Mouse (Mus musculus) limb, embryonic 13.5 days (tissue): ENCODE measurements around the gene Irf9. TPM values are rescaled to one million over a fixed set of nuclear protein-coding genes. Genes with fewer than 3 reads are reported as not detected.
A peak's percentile ranks its signal among the peaks of the same experiment; 100 is the strongest.

ENCODE experiments used
- ATAC-seq: fragments of 200-750 bp; cut with Nextera tagmentation; 2 replicates; pipeline ENCODE4 v1.8.0; 2017; ENCODE audit warnings: low read depth, moderate number of reproducible peaks, moderate TSS enrichment; ENCODE audit not compliant: low FRiP score
- H3K27ac ChIP-seq: fragments of 300-500 bp; sonication (generic); 2 replicates; pipeline ENCODE4 v1.5.1; 2015; ENCODE audit warnings: inconsistent platforms, mild to moderate bottlenecking, moderate library complexity
- H3K27me3 ChIP-seq: fragments of 300-500 bp; sonication (generic); 2 replicates; pipeline ENCODE4 v1.6.1; 2015; ENCODE audit warnings: mild to moderate bottlenecking, inconsistent platforms
- H3K36me3 ChIP-seq: fragments of 300-500 bp; sonication (generic); 2 replicates; pipeline ENCODE4 v1.6.1; 2015; ENCODE audit warnings: inconsistent platforms, mild to moderate bottlenecking, moderate library complexity
- H3K4me1 ChIP-seq: fragments of 300-500 bp; sonication (generic); 2 replicates; pipeline ENCODE4 v1.6.1; 2015; ENCODE audit warnings: inconsistent platforms
- H3K4me2 ChIP-seq: fragments of 300-500 bp; sonication (generic); replicated peaks from 2 replicates; pipeline ENCODE4 v1.6.1; 2015; ENCODE audit warnings: inconsistent platforms, mild to moderate bottlenecking, moderate library complexity
- H3K4me3 ChIP-seq: fragments of 300-500 bp; sonication (generic); 2 replicates; pipeline ENCODE4 v1.5.1; 2015; ENCODE audit warnings: moderate library complexity, mild to moderate bottlenecking, inconsistent platforms
- H3K9ac ChIP-seq: fragments of 300-500 bp; sonication (generic); 2 replicates; pipeline ENCODE4 v1.6.1; 2015; ENCODE audit warnings: mild to moderate bottlenecking, inconsistent platforms
- H3K9me3 ChIP-seq: fragments of 300-500 bp; sonication (generic); 2 replicates; pipeline ENCODE4 v1.6.1; 2016; ENCODE audit warnings: inconsistent platforms
- WGBS: fragments of 180-500 bp; shearing (Covaris S2); methylation state at CpG from one replicate; pipeline ENCODE4 v1.1.7; 2015; 5-methylcytosine and 5-hydroxymethylcytosine counted together
- polyA plus RNA-seq: library from polyadenylated mRNA; unstranded; fragments of >200 nt; fragmentation: Nextera tagmentation; extraction: Ambion mirVana; gene quantifications from 2 replicates; pipeline ENCODE4 v1.2.1, GENCODE M21; 2015

The Irf9 gene
- polyA plus RNA-seq: 11.2 and 11.4 TPM in 2 replicates

GRCm38 (mm10) chr14:55603271-55603632 lies at the start of gene Irf9:
Irf9 (plus strand) TSS chr14:55603571.
- Histone ChIP-seq H3K4me2 (peak within 1 kb of the TSS; percentile 64), H3K4me3 (peak within 1 kb of the TSS; percentile 41), H3K9ac (peak within 1 kb of the TSS; percentile 65), H3K4me1 (peaks cover 17% of the 10 kb centered on the region), H3K36me3 (peaks cover 80% of the 10 kb centered on the region), H3K9me3 (no peaks in the 10 kb centered on the region), H3K27me3 (no peaks in the 10 kb centered on the region), H3K27ac (peak within 1 kb of the TSS; percentile 72)
- WGBS: 81% methylated on average over 7 of the region's 7 CpGs
- ATAC-seq: no peak

- Histone ChIP-seq H3K27ac (no peak overlapping the region), H3K4me3 (no peak overlapping the region), H3K4me2 (no peak overlapping the region), H3K9me3 (no peaks in the 10 kb centered on the region), H3K4me1 (0 out of 2 replicates have a peak, but pooled peaks cover 5% of the 10 kb centered on the region), H3K27me3 (no peaks in the 10 kb centered on the region), H3K36me3 (peaks cover 2% of the 10 kb centered on the region), H3K9ac (no peak overlapping the region)
- no peak for ATAC-seq
These were observed 48.7 kb upstream of the Irf9 start for GRCm38 (mm10) chr14:55554635-55555034.

GRCm38 (mm10) chr14:55555788-55556187 lies 47.6 kb upstream of the Irf9 start:
- ATAC-seq: no peak
- Histone ChIP-seq H3K4me1 (0 out of 2 replicates have a peak, but pooled peaks cover 5% of the 10 kb centered on the region), H3K27ac (no peak overlapping the region), H3K9ac (no peak overlapping the region), H3K4me3 (no peak overlapping the region), H3K9me3 (no peaks in the 10 kb centered on the region), H3K27me3 (no peaks in the 10 kb centered on the region), H3K4me2 (no peak overlapping the region), H3K36me3 (no peaks in the 10 kb centered on the region)
- 77% methylated on average over 3 of the region's 3 CpGs for WGBS

GRCm38 (mm10) chr14:55557003-55557402 lies 46.4 kb upstream of the Irf9 start:
- H3K9ac ChIP-seq: no peak overlapping the region
- no peaks in the 10 kb centered on the region for H3K9me3 ChIP-seq
- peaks cover 16% of the 10 kb centered on the region for H3K4me1 ChIP-seq
- no peaks in the 10 kb centered on the region for H3K36me3 ChIP-seq
- no peak overlapping the region for H3K4me3 ChIP-seq
- ATAC-seq: no peak
- WGBS: 27% methylated on average over 5 of the region's 5 CpGs
- no peaks in the 10 kb centered on the region for H3K27me3 ChIP-seq
- H3K4me2 ChIP-seq: no peak overlapping the region
- no peak overlapping the region for H3K27ac ChIP-seq

- H3K4me1 ChIP-seq: peaks cover 19% of the 10 kb centered on the region
These were observed 45.8 kb upstream of the Irf9 start for GRCm38 (mm10) chr14:55557587-55557986.

GRCm38 (mm10) chr14:55558740-55559448 lies 44.5 kb upstream of the Irf9 start:
- Histone ChIP-seq H3K9ac (0 out of 2 replicates have a peak overlapping the region, but pooled peaks have one; percentile 81), H3K4me1 (peaks cover 19% of the 10 kb centered on the region), H3K27ac (no peak overlapping the region), H3K4me3 (peak overlapping the region; percentile 70), H3K36me3 (peaks cover 7% of the 10 kb centered on the region), H3K27me3 (no peaks in the 10 kb centered on the region), H3K4me2 (peak overlapping the region; percentile 88), H3K9me3 (no peaks in the 10 kb centered on the region)
- 48% methylated on average over 6 of the region's 6 CpGs for WGBS
- ATAC-seq: no peak

More at GRCm38 (mm10) chr14:55557587-55557986, 45.8 kb upstream of the Irf9 start:
- Histone ChIP-seq H3K4me2 (no peak overlapping the region), H3K4me3 (no peak overlapping the region), H3K9me3 (no peaks in the 10 kb centered on the region), H3K36me3 (no peaks in the 10 kb centered on the region), H3K27me3 (no peaks in the 10 kb centered on the region), H3K9ac (no peak overlapping the region), H3K27ac (no peak overlapping the region)
- ATAC-seq: no peak
- 88% methylated on average over 3 of the region's 3 CpGs for WGBS

- H3K4me2 ChIP-seq: peak within 1 kb of the TSS; percentile 88
- no peaks in the 10 kb centered on the region for H3K9me3 ChIP-seq
- H3K4me3 ChIP-seq: peak within 1 kb of the TSS; percentile 70
- under 1% methylated on average over 27 of the region's 27 CpGs for WGBS
- ATAC-seq: peak; percentile 75
- H3K9ac ChIP-seq: peak within 1 kb of the TSS; percentile 81
- H3K27ac ChIP-seq: peak within 1 kb of the TSS; percentile 97
- H3K27me3 ChIP-seq: no peaks in the 10 kb centered on the region
- H3K4me1 ChIP-seq: peaks cover 19% of the 10 kb centered on the region
- peaks cover 14% of the 10 kb centered on the region for H3K36me3 ChIP-seq
These were observed 43.6 kb upstream of the Irf9 start, which contains the start of gene Dcaf11 for GRCm38 (mm10) chr14:55559799-55560201. Dcaf11 (plus strand) TSS chr14:55560006.

GRCm38 (mm10) chr14:55560202-55561073 lies 42.9 kb upstream of the Irf9 start, which contains the start of gene A730061H03Rik:
A730061H03Rik (minus strand) TSS chr14:55560406.
- H3K9ac ChIP-seq: peak within 1 kb of the TSS; percentile 81
- peak; percentile 96 for ATAC-seq
- H3K27me3 ChIP-seq: no peaks in the 10 kb centered on the region
- no peaks in the 10 kb centered on the region for H3K9me3 ChIP-seq
- H3K4me1 ChIP-seq: peaks cover 19% of the 10 kb centered on the region
- H3K4me3 ChIP-seq: peak within 1 kb of the TSS; percentile 70
- peaks cover 20% of the 10 kb centered on the region for H3K36me3 ChIP-seq
- H3K27ac ChIP-seq: peak within 1 kb of the TSS; percentile 97
- under 1% methylated on average over 51 of the region's 51 CpGs for WGBS
- peak within 1 kb of the TSS; percentile 88 for H3K4me2 ChIP-seq

- Histone ChIP-seq H3K4me3 (peak overlapping the region; percentile 70), H3K4me1 (peaks cover 18% of the 10 kb centered on the region), H3K9me3 (no peaks in the 10 kb centered on the region), H3K9ac (0 out of 2 replicates have a peak overlapping the region, but pooled peaks have one; percentile 66), H3K27me3 (no peaks in the 10 kb centered on the region), H3K36me3 (peaks cover 35% of the 10 kb centered on the region), H3K4me2 (peak overlapping the region; percentile 88), H3K27ac (no peak overlapping the region)
- no peak for ATAC-seq
- WGBS: 86% methylated on average over 10 of the region's 10 CpGs
These were observed 41.5 kb upstream of the Irf9 start for GRCm38 (mm10) chr14:55561860-55562259.

- peaks cover 48% of the 10 kb centered on the region for H3K36me3 ChIP-seq
These were observed 40.1 kb upstream of the Irf9 start for GRCm38 (mm10) chr14:55563249-55563648.

GRCm38 (mm10) chr14:55565748-55566147 lies 37.6 kb upstream of the Irf9 start:
- Histone ChIP-seq H3K4me1 (peaks cover 14% of the 10 kb centered on the region), H3K4me2 (no peak overlapping the region), H3K9me3 (no peaks in the 10 kb centered on the region), H3K9ac (peak overlapping the region; percentile 13; the same call in 1 of the 2 replicates), H3K27me3 (no peaks in the 10 kb centered on the region), H3K36me3 (peaks cover 71% of the 10 kb centered on the region), H3K4me3 (no peak overlapping the region), H3K27ac (no peak overlapping the region)
- 88% methylated on average over 3 of the region's 3 CpGs for WGBS
- no peak for ATAC-seq

More at GRCm38 (mm10) chr14:55563249-55563648, 40.1 kb upstream of the Irf9 start:
- 88% methylated on average over 11 of the region's 11 CpGs for WGBS
- H3K27me3 ChIP-seq: no peaks in the 10 kb centered on the region
- H3K4me3 ChIP-seq: no peak overlapping the region
- H3K9me3 ChIP-seq: no peaks in the 10 kb centered on the region
- no peak overlapping the region for H3K9ac ChIP-seq
- ATAC-seq: no peak
- no peak overlapping the region for H3K27ac ChIP-seq
- no peak overlapping the region for H3K4me2 ChIP-seq
- peaks cover 14% of the 10 kb centered on the region for H3K4me1 ChIP-seq

GRCm38 (mm10) chr14:55567496-55567895 lies 35.9 kb upstream of the Irf9 start:
- no peak overlapping the region for H3K27ac ChIP-seq
- no peak overlapping the region for H3K4me3 ChIP-seq
- no peak overlapping the region for H3K4me2 ChIP-seq
- peaks cover 71% of the 10 kb centered on the region for H3K36me3 ChIP-seq
- no peaks in the 10 kb centered on the region for H3K9me3 ChIP-seq
- no peaks in the 10 kb centered on the region for H3K27me3 ChIP-seq
- no peak for ATAC-seq
- H3K9ac ChIP-seq: no peak overlapping the region
- 89% methylated on average over 3 of the region's 3 CpGs for whole genome bisulfite sequencing
- no peaks in the 10 kb centered on the region for H3K4me1 ChIP-seq
